Mouse (Mus musculus) spleen, embryonic (tissue): ENCODE measurements around the gene Arl6ip5.

Experiments used
- CTCF ChIA-PET: fragments of 350-600 bp; sonication (Branson Sonifier 250); formaldehyde crosslinking; loops from one replicate; lab custom pipeline; 2022; lab: Charles Lee

The Arl6ip5 gene

DNA sequence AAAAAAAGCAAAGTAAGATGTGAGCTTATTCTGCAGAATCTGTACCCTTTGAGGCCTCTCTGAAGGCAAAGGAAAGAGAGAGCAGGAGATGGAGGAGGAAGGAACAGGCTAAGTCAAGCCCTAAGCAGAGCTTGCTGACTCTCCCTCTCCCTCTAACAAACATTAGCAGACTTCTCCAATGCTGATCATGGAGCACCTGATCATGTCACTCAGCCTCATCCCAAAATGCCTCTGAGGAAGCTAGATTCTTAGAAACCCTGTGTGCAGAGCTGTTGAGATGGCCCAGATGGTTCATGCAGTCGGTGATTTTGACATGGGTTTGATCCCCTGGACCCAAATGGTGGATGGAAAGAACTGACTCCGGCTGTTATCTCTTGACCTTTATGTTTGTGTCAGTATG is 56.6 kb downstream of the Arl6ip5 start:
- CTCF ChIA-PET, result interaction anchor here (0.6 kb wide), 1 partner anchor 12 kb away, joined by 8 read pairs; no protein-coding TSS in a partner anchor

DNA sequence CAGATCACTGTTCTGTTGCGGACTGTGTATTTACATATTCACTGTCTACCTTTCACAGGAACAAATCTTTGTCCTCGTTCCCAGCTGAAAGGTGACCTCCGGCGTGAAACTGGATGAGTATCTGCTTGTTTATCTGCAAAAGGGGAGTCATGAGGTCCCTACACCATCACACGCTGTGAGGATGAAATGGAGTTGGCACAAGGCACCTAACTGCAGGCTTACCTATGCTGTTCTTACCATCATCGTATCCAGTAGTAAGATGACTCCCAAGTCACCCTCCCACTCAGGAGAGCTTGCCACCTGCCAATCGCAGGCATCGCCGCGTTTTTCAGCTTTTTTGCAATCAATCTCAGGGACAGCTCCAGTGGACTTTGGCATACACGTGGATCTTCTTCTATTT is 59.1 kb downstream of the Arl6ip5 start:
- CTCF ChIA-PET, result no interaction called here

DNA sequence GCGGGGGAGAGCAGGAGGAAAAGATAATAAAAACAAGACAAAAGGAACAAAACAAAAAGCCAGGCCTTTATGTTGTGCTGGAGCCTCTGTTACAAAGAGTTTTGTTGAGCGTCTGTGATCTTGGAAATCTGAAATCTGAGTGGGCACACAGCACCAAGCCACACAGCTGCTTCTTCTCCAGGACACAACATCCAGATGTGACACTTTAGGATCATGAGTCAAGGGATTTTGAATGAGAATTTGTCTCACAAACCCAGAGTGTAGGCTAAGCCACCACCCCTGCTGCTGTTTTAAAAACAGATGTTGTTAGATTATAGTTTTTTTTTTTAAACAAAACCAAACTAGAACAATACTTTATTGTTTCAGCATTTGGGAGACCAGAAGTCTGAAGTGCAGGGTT is 61.9 kb downstream of the Arl6ip5 start:
- CTCF ChIA-PET, result no interaction called here

DNA sequence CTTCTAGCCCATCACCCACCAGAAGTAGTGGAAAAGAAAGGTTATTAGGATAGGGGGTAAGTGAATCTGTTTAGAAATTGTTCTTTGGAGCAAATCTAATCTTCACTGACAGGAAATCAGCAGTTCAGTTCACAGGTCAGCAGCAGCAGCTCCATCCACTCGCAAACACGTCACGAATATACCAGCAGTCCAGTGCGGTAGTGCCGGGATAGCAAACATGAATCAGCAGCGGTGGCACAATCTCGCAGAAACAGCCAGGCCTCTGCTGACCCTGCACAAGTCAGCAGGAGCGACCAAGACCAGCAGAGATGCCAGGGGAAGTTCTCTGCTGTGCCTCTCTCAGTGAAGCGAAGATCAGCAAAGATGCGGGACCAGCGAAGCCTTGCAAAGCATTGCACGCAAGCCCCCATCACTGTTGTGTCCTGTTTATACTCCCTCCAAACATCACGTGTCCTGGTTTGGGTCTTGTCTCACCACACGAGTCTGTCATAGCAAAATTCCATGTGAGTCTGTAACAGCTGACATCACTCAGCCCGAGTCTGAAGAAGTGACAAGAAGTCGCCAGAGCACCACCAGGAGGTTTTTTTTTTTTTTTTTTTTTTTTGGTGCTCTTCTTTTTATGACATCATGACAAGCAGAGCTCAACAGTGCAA is 62.7 kb downstream of the Arl6ip5 start:
- CTCF ChIA-PET, result no interaction called here

DNA sequence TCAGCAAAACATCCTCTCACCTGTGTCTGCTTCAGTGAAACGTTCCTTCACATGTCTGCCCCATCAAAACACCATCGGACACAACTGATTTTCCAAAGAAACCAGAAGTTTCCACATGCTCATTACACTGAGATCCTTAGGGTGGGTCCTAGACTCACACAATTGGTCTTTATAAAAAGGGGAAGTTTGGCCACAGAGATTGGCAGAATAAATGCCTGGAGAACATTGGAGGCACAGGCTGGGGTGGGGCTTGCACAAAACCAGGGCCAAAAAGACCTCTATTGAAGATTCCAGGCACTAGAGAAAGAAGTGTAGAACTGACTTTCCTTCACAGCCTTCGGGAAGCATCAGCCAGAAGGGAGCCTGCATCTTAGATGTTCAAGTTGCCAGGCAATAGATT is 63.3 kb downstream of the Arl6ip5 start:
- CTCF ChIA-PET, result no interaction called here

DNA sequence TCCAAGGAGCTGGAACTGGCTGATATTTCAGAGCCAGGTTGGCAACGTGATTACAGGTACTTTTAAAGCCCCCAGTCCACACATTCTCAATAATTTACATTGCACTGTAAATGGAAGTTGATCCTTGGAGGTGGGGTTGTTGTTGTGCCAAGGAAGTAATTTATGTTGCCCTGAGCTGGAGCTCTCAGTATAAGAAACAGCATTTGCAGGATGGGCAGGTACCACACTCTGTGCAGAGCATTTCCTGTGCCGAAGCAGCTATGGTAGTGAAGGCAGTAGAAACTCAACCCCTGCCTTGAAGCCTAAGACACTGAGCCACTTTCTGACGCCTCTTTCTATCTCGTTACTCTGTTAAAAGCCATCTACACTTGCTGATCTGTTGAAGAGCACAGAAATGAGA is 65.3 kb downstream of the Arl6ip5 start:
- CTCF ChIA-PET, result no interaction called here

DNA sequence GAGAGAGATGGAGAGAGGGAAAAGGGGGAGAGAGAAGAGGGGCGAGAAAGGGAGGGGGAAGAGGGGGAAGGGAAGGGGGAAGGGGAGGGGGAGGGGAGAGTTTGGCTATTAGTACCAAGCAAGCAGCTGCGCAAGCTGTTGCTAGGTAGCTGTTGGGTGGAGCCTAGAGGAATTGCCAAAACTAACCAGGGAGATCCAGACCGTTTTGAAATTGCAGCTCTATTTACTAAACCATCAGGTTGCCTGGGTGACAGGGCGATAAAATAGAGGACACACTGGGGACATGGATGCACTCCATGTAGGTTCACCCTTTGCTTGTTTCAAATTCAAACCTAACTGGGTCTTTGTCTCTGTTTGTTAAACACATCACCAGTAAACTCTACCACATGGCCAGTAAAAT is 65.9 kb downstream of the Arl6ip5 start:
- CTCF ChIA-PET, result no interaction called here

DNA sequence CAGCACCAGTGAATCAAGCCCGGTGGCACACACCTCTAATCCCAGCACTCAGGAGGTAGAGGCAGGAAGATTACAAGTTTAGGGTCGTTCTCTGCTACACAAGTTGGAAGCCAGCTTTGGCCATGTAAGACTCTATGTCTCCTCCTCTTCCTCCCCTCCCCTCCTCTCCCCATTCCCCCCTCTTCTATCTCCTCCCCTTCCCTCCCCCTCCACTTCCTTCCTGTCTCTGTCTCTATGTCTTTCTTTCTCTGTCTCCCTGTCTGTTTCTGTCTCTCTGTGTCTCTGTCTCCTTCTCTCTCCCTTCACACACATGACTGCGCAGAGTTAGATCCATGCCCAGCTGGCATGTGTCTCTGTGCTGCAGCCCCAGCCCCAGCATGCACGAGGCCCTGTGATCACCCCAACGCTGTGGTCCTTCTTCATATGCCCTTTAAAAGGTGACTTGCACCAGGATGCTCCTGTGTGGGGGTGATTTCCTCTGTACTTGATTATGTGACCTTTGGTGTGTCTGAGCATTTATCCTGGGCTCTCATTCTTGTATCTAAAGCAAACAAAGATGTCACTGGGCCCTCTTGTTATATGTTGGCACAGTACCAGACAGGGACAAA is 66.5 kb downstream of the Arl6ip5 start:
- CTCF ChIA-PET, result no interaction called here

DNA sequence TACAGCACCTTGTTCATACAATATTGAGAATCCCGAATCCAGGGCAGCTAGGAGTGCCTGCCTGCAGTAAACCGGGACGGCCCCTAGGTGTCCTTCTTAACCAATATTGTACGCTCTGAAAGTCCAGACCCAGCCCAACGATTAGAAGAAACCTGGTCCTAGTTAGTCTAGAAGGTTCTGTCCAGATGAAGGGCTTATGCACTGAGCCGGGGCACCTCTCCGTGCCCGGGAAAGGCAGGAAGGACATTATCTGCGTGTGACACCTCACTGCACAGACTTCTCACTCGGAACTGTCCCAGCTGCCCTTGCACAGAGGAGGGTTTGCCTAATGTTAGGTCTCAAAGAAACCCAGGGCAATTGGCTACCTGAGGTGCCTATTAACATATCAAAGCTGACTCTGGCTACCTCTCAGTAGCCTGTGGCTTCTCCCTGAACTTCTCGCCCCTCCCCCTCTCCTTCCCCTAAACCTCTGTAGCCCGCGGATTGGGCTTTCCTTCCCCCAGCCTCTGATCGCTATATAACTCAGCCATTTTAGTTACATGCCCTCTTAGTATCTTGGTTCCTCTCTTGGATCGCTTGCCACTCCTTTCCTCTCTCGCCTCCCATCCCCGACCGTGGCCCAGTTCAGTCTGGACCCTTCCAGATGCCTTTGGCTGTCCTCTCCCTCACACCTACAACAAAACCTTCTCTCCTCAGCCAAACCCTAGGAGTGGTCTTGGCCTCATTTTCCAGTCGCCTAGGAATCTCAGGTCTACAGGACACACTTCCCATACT is 67.7 kb downstream of the Arl6ip5 start:
- CTCF ChIA-PET, result interaction anchor here (1.0 kb wide), 1 partner anchor 259 kb away, joined by 4 read pairs; no protein-coding TSS in a partner anchor

DNA sequence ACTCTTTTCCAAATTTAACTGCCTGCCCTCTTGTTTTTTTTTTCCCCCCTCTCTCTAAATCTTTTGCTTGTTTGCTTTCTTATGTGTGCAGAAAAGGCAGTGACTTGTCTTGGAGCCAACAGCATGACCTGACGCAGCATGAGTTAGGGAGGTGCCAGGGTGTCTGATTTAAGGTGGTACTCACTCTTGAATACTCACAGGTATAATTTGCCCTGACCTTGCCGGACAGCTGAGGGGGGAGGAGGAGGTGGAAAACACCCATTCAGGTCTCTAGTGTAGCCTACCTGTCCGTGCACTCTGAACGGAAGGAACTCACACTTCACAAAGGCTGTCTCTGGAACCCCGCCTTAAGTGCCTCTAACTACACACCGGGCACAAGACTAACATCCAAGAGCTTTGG is 68.4 kb downstream of the Arl6ip5 start:
- CTCF ChIA-PET, result no interaction called here
